Mouse (Mus musculus) brain, embryonic 14.5 days (tissue): ENCODE measurements around the gene Ccdc110.

ENCODE experiments used
- CTCF ChIP-seq: fragments of 200-500 bp; IDR thresholded peaks from 2 replicates; pipeline ENCODE4 v1.5.1; 2012; ENCODE audit warnings: inconsistent platforms, mild to moderate bottlenecking, moderate library complexity, borderline replicate concordance; ENCODE audit not compliant: insufficient read depth, insufficient read length; ENCODE audit errors: extremely low read depth
- POLR2A ChIP-seq: fragments of 200-500 bp; IDR thresholded peaks from 2 replicates; pipeline ENCODE4 v1.6.1; 2012; ENCODE audit warnings: mild to moderate bottlenecking, inconsistent platforms, borderline replicate concordance; ENCODE audit not compliant: poor library complexity, insufficient read depth, insufficient read length, severe bottlenecking; ENCODE audit errors: extremely low read depth

DNA sequence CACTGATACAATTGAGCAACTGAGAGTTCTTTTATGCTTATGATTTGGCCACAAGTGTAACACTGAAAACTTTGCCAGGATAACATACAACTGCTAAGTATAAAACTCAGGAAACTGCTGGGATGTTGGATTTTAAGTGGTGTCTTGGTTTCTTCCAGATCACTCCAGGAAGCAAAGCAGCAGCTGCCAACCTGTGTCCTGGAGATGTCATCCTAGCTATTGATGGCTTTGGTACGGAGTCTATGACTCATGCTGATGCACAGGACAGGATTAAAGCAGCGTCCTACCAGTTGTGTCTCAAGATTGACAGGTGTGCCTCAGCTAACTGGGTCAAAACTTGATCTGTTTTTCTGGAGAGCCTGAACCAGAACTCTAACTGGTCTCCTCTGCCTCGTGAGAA, 37.8 kb upstream of the Ccdc110 start:
- TF ChIP-seq CTCF: no peak
- TF ChIP-seq POLR2A: no peak
